Mouse (Mus musculus) myocyte (in vitro differentiated cells): ENCODE measurements around the gene Mylip. TPM values are rescaled to one million over a fixed set of nuclear protein-coding genes. Genes with fewer than 3 reads are reported as not detected.

Experiments used
- H3K27me3 ChIP-seq: one replicate; pipeline ENCODE4 v1.6.1; 2011; ENCODE audit not compliant: control insufficient read depth, insufficient read depth, insufficient read length
- H3K36me3 ChIP-seq: one replicate; pipeline ENCODE4 v1.6.1; 2011; ENCODE audit not compliant: control insufficient read depth, insufficient read depth
- H3K4me2 ChIP-seq: one replicate; pipeline ENCODE4 v1.6.1; 2011; ENCODE audit warnings: low read depth, control low read depth
- H3K4me3 ChIP-seq: one replicate; pipeline ENCODE4 v1.5.1; 2011; ENCODE audit warnings: mild to moderate bottlenecking, control low read depth, moderate library complexity
- H3K79me2 ChIP-seq: one replicate; pipeline ENCODE4 v1.6.1; 2011; ENCODE audit not compliant: control insufficient read depth, insufficient read depth
- H3ac ChIP-seq: one replicate; pipeline ENCODE4 v1.6.1; 2011; ENCODE audit not compliant: control insufficient read depth, insufficient read length
- CEBPB ChIP-seq: IDR thresholded peaks from 2 replicates; pipeline ENCODE4 v1.6.1; 2011; ENCODE audit warnings: mild to moderate bottlenecking, moderate library complexity; ENCODE audit not compliant: poor library complexity, insufficient read depth, severe bottlenecking
- E2F4 ChIP-seq: IDR thresholded peaks from one replicate; pipeline ENCODE4 v1.6.1; 2011; ENCODE audit warnings: mild to moderate bottlenecking, control low read depth, moderate library complexity; ENCODE audit not compliant: insufficient read depth
- MAX ChIP-seq: IDR thresholded peaks from one replicate; pipeline ENCODE4 v1.6.1; 2011; ENCODE audit warnings: low read depth, mild to moderate bottlenecking, control low read depth
- MYOD1 ChIP-seq, 3 experiments: IDR thresholded peaks; one replicate each; pipeline ENCODE4 v1.6.1; 2011; ENCODE audit warnings: control low read depth in 2 of 3, low read depth in 2 of 3, mild to moderate bottlenecking in 2 of 3, moderate library complexity in 1 of 3; ENCODE audit not compliant: insufficient read length in 2 of 3, control insufficient read depth in 1 of 3
- MYOG ChIP-seq, 3 experiments: IDR thresholded peaks; one replicate each; pipeline ENCODE4 v1.6.1; 2011; ENCODE audit warnings: control low read depth in 2 of 3, low read depth in 2 of 3, mild to moderate bottlenecking in 2 of 3; ENCODE audit not compliant: insufficient read length in 2 of 3, control insufficient read depth in 1 of 3, insufficient read depth in 1 of 3
- POLR2A ChIP-seq: IDR thresholded peaks from one replicate; pipeline ENCODE4 v1.6.1; 2011; ENCODE audit warnings: low read depth, mild to moderate bottlenecking, control low read depth, moderate library complexity; ENCODE audit not compliant: insufficient read length
- POLR2AphosphoS2 ChIP-seq: IDR thresholded peaks from one replicate; pipeline ENCODE4 v1.6.1; 2011; ENCODE audit warnings: low read depth, control low read depth; ENCODE audit not compliant: insufficient read length
- REST ChIP-seq: IDR thresholded peaks from one replicate; pipeline ENCODE4 v1.6.1; 2011; ENCODE audit warnings: mild to moderate bottlenecking, control low read depth, moderate library complexity; ENCODE audit not compliant: insufficient read depth, insufficient read length
- SRF ChIP-seq: IDR thresholded peaks from one replicate; pipeline ENCODE4 v1.6.1; 2011; ENCODE audit warnings: low read depth; ENCODE audit not compliant: control insufficient read depth, insufficient read length
- TCF12 ChIP-seq: IDR thresholded peaks from one replicate; pipeline ENCODE4 v1.6.1; 2011; ENCODE audit warnings: mild to moderate bottlenecking, control low read depth; ENCODE audit not compliant: poor library complexity, insufficient read depth, severe bottlenecking
- TCF3 ChIP-seq: IDR thresholded peaks from one replicate; pipeline ENCODE4 v1.6.1; 2011; ENCODE audit warnings: low read depth, control low read depth; ENCODE audit not compliant: insufficient read length
- USF1 ChIP-seq: IDR thresholded peaks from one replicate; pipeline ENCODE4 v1.6.1; 2011; ENCODE audit warnings: low read depth, mild to moderate bottlenecking, control low read depth, moderate library complexity
- polyA plus RNA-seq: library from polyadenylated mRNA; unstranded; fragments of >200 nt; fragmentation: generic; extraction: Trizol; gene quantifications from one replicate; pipeline ENCODE4 v1.2.1, GENCODE M21; 2012; ENCODE audit warnings: missing spikeins

Mylip gene
- polyA plus RNA-seq, 1 experiment = 8.3 TPM

DNA sequence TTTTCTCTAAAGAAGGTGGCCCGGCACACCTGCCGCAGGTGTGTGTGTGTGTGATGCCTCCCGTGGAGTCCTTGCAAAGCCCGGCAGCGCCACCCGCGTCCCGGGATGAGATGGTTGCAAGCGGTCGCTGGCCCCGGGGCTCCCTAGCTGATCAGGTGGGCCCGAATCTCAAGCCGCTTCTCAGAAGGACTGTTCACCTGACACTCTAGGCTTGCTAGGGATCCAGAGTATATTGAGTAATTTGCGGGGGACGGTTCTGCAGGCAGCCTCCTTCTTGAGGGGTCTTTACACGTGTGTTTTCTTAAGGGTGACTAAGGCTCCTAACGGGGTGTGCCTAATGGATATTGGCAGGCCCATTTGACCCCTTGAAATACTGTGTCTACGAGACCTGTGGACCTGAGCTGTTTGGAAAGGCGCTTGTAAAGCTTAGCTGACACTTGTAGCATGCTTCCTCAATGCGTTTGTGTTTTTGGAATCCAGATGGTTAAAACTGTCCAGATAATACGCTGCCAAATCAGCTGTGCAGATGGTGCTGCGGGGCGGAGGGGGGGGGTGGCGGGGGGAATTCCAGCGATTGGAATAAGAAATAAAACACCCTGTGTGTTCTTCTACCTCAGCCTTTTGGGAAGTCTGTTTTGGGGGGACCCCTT is 895 bp downstream of the Mylip start:
- Histone ChIP-seq H3K4me2 (peak overlapping the region; percentile 88), H3K27me3 (no peaks in the 10 kb centered on the region), H3ac (peak overlapping the region; percentile 21), H3K4me3 (peak overlapping the region; percentile 96), H3K79me2 (peaks cover 42% of the 10 kb centered on the region), H3K36me3 (no peaks in the 10 kb centered on the region)
- no peak for TF ChIP-seq MYOD1 (IDR thresholded peaks at IDR 0.05; ENCODE audit: control insufficient read depth in 1 of 3, insufficient read length in 2 of 3, low read depth in 2 of 3)
- TF ChIP-seq POLR2AphosphoS2 = no peak
- no peak for TF ChIP-seq MAX
- TF ChIP-seq E2F4 = no peak
- no peak for TF ChIP-seq TCF3
- no peak for TF ChIP-seq REST
- TF ChIP-seq CEBPB = no peak
- no peak for TF ChIP-seq USF1
- TF ChIP-seq TCF12 = no peak
- no peak for TF ChIP-seq SRF

- no peaks in the 10 kb centered on the region for H3K27me3 ChIP-seq
- H3K36me3 ChIP-seq = no peaks in the 10 kb centered on the region
- H3K4me3 ChIP-seq = peak overlapping the region; percentile 96
- H3K4me2 ChIP-seq = peak overlapping the region; percentile 88
- H3K79me2 ChIP-seq = peaks cover 50% of the 10 kb centered on the region
- H3ac ChIP-seq = peak overlapping the region; percentile 21
- no peak for TF ChIP-seq TCF3
- no peak for TF ChIP-seq MYOD1 (IDR thresholded peaks at IDR 0.05; ENCODE audit: control insufficient read depth in 1 of 3, insufficient read length in 2 of 3, low read depth in 2 of 3)
- TF ChIP-seq SRF = no peak
- no peak for TF ChIP-seq MYOG (IDR thresholded peaks at IDR 0.05; ENCODE audit: control insufficient read depth in 1 of 3, insufficient read depth in 1 of 3, insufficient read length in 2 of 3, low read depth in 2 of 3)
- no peak for TF ChIP-seq CEBPB
- no peak for TF ChIP-seq MAX
- no peak for TF ChIP-seq POLR2A
- no peak for TF ChIP-seq E2F4
- TF ChIP-seq TCF12 = no peak
- no peak for TF ChIP-seq POLR2AphosphoS2
- no peak for TF ChIP-seq USF1
- no peak for TF ChIP-seq REST
These were observed 1.7 kb downstream of the Mylip start for GRCm38 (mm10) chr13:45390962-45391853.

DNA sequence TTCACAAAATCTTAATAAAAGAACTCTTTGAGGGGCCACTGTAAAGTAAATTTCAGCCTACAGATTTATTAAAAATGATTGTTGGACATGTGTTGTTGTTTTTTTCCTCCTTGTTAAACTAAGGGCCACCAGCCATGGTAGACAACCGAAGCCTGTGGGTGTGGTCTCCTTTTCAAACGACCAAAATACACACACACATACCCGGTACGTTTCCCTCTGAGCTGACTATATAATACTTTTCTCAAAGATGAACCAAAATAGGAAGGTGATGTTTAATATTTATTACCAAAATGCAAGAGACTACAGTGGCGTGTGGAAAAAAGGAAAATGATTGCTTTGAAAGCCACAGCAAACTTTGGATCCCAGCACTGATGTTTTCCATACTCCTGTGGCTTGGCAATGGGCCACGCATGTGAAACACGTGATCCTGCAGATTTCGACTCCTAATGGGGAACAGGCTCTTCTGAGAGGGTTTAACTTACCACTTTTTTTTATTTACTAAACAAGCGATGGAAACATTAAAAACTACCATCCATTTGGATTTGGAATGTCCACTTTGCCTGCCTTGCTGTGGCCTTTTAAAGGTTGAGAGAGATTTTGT is 2.4 kb downstream of the Mylip start:
- H3K79me2 ChIP-seq = peaks cover 57% of the 10 kb centered on the region
- no peak for TF ChIP-seq E2F4
- peak; percentile 20 for TF ChIP-seq POLR2AphosphoS2
- no peak for TF ChIP-seq SRF
- TF ChIP-seq USF1 = peak; percentile 83
- no peak overlapping the region for H3ac ChIP-seq
- H3K27me3 ChIP-seq = no peaks in the 10 kb centered on the region
- no peaks in the 10 kb centered on the region for H3K36me3 ChIP-seq
- H3K4me2 ChIP-seq = peak overlapping the region; percentile 88
- H3K4me3 ChIP-seq = peak overlapping the region; percentile 96

GRCm38 (mm10) chr13:45394221-45394768 is 4.8 kb downstream of the Mylip start:
- H3ac ChIP-seq = no peak overlapping the region
- no peaks in the 10 kb centered on the region for H3K36me3 ChIP-seq
- no peaks in the 10 kb centered on the region for H3K27me3 ChIP-seq
- peak overlapping the region; percentile 19 for H3K4me2 ChIP-seq
- H3K79me2 ChIP-seq = peaks cover 71% of the 10 kb centered on the region
- TF ChIP-seq MYOD1 (IDR thresholded peaks at IDR 0.05; ENCODE audit: control insufficient read depth in 1 of 3, insufficient read length in 2 of 3, low read depth in 2 of 3) (no peak), TCF3 (no peak), POLR2A (no peak), TCF12 (no peak), MYOG (IDR thresholded peaks at IDR 0.05; ENCODE audit: control insufficient read depth in 1 of 3, insufficient read depth in 1 of 3, insufficient read length in 2 of 3, low read depth in 2 of 3) (no peak), REST (no peak)
- no peak overlapping the region for H3K4me3 ChIP-seq

GRCm38 (mm10) chr13:45396724-45397123 is 7.2 kb downstream of the Mylip start:
- H3K79me2 ChIP-seq = peaks cover 63% of the 10 kb centered on the region
- no peak overlapping the region for H3K4me3 ChIP-seq
- H3K27me3 ChIP-seq = no peaks in the 10 kb centered on the region
- no peak overlapping the region for H3ac ChIP-seq
- H3K36me3 ChIP-seq = no peaks in the 10 kb centered on the region
- TF ChIP-seq E2F4 = no peak
- peak; percentile 62 for TF ChIP-seq POLR2AphosphoS2
- H3K4me2 ChIP-seq = peak overlapping the region; percentile 83
